Mouse (Mus musculus): ENCODE results near the gene Pim2. TPM values are rescaled to one million over a fixed set of nuclear protein-coding genes. Genes with fewer than 3 reads are reported as not detected.
A peak's percentile ranks its signal among the peaks of the same experiment; 100 is the strongest.

The Pim2 gene
- 10 to 100 TPM; 33.6 to 41.9 TPM for polyA plus RNA-seq (2017; shearing (Covaris generic))

DNA sequence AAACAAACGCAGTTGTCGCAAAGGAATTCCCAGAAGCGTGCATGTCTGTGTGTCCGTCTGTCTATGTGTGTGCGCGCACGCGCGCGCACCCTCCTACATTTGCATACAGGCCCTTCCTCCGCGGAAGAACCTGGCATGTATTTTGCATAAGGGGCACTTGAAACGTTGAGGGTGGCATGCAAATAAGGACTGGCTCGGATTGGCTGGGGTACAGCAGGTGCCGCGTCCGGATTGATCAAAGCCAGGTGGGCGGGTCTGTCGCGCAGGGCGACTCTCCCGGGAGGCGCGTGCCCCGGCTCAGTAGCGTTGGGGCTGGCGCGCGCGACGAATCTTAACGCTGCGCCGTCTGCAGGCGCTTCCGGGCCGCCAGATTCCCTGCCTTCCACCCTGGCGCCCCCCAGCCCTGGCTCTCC is at the start of gene Pim2:
Gene Pim2 (plus strand): TSS at position 256 of the 413 bp plus-strand sequence.
- peak; percentile 96 for ATAC-seq

DNA sequence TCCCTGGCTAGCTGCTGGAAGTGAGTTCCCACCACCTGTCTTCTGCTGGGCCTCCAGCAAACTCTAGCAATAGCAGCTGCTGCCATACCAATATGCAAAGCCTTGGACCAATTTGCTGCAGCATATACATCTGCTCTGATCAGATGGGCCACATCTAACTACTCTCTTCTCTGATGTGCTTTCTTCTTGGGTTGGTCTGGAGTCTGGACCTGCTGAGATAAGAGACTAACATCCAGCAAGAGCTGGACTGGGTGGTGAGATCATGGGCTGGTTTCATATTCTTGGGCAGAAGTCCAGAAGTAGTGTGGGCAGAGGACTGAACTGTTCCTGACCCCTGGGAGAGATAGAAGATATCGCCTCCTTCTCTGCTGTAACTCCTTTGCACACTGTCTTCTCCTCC is 40.9 kb upstream of the Pim2 start:
- ATAC-seq: no peak

DNA sequence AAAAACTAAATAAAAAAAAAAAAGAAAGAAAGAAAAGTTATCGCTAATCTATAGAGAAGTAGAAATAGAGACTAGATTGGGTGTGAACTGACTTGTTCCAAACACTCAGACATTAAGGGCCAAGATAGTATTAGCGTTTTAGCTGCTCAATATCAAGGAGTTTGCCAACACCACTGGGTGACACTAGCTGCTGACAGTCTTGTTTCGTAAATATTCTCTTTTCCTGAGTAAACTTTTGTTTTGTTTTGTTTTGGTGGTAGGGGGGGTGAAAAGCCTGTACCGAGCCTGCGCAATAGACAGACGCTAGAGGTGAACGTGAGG is 37.3 kb upstream of the Pim2 start:
- ATAC-seq: no peak

DNA sequence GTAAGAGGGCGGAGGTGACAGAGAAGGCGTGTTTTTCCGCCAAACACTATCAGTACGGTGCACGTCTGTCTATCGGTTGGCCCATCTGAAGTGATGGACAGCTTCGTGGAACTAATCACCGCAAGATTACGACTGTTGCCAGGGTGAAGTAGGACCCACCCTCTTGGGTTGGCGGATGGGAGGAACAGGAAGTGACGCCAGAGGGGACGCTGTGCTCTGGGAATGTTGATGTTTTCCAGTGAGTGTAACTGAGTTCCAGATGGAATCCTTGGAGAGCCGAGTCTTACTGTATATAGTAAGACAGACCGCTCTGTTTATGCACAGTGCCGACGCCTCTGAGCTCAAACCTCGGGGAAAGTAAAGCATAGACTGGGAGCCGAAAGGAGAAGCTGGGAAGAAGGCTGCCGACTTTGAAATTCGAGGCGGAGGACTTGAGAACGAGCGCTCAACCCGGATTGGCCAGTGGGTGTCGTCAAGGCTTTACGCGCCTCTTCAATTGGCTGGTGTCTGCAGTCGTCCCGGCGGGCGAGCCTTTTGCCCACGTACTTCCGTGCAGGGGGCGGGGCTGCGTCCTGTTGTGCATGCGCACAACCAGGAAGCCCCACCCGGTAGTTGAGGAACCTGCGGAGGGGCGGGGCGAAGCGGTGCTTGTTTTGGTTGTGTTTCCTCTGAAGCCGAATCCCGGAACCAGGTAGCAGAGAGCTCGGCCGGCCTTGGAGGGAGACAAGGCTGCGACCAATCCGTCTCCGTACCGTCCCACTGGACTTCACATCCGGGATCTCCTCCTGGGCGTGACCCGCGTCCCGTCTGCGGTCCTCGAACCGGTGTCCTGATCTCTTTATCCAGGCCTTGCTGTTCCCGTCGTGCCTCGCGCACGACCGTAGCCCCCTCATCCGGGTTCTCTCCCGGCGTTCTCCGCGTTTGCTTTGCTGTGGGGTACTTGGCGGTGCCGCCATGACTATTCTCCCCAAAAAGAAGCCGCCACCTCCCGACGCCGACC is 36.6 kb upstream of the Pim2 start, which contains the start of gene Otud5:
Gene Otud5 (plus strand): TSS at position 202 of the 1,000 bp plus-strand sequence.
- peak; percentile 87 for ATAC-seq

DNA sequence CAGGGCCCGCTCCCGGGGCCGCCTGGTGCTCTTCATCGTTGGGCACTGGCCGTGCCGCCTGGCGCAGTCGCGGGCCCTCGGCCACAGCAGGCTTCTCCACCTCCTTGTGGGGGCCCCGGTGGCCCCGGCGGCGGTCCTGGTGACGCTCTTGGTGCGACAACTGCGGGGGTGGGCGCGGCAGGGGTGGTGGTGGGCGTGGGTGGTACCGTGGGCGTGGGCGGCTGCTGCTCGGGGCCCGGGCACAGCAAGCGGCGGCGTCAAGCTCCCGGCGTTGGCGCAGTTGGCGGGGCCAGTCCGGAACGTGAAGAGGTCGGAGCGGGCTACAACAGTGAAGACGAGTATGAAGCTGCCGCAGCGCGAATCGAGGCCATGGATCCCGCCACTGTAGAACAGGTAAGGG is 35.7 kb upstream of the Pim2 start:
- ATAC-seq: no peak

DNA sequence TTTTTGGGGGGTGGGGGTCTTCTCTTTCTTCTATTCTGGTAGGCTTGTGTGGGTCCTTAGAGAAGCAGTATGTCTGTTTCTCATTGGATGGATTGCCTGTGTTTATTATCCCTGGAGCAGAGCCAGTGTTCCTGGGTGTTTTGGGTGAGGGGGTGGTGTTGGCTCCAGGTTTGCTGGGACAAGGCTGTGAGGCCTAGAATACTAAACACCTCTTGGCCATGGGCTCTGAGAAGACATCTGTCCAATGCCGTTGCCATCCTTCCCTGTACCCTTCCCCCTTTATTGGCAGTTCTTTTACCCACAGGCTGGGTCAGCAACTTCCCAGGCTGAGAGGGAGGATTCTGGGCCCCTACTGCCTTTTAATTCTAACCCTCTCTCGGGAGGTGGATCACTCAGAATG is 30.2 kb upstream of the Pim2 start:
- ATAC-seq: no peak

DNA sequence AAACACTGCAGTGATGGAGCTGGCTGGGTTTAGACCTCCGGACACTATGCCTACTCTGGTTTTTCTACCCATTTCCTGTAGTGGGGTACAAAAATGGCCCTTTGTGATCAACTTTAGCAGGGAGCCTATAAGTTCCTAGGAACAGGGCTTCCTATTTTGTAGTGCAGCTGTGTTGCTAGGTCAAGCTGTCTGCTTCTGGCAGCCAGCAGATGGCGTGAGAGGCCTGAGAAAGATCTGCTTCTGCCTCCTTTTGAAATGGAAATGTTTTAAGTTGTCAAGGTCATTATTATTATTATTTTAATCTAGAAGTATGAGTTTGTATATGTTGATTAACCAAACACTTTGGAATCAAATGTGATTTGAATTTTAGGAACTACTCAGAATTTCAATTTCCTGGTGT is 23.5 kb upstream of the Pim2 start:
- ATAC-seq: peak; percentile 58

DNA sequence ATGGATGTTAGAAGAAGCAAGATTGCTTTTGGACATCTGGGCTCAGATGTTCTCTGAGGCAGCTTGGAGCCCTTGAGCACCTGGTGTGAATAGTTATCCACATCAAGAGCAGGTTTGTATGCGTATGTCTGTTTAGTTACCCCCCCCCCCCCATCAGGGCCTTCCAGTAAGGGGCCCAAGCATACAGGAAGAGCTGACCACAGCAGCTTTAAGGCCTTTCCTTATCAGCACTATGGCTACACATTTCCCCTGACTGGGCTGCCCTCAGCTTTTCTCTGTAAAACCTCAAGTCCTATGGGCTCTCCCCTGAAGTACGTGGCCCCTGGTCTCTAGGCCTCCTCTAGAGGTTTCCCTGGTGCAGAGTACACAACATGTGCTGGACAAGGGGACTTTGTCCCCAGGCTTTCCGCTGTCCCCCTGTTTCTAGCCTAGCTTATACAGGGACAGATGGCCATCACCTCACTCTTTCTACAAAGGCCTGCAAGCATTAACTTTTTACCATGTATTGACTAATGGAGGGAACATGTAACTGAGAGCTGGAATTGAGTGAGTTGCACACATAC is 18.8 kb upstream of the Pim2 start:
- no peak for ATAC-seq

DNA sequence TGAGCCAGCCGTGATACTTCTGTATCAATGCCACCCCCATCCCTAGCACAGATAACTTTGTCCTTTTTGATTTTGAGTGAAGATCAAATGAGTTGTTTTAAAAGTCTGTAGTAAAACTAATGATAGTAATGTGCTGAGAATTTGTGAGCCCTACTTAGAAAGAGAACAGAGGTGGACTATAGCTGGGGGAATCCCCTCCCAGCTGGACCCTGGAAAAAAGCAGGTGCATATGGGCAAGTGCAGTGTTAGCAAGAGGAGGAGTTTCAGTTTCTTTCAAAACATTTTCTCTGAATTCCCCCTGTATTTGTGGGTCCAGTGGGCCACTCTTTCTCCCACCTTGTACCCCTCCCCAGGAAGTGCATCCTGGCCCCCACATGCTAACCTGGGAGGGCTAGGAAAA is 14.9 kb upstream of the Pim2 start:
- ATAC-seq: no peak

DNA sequence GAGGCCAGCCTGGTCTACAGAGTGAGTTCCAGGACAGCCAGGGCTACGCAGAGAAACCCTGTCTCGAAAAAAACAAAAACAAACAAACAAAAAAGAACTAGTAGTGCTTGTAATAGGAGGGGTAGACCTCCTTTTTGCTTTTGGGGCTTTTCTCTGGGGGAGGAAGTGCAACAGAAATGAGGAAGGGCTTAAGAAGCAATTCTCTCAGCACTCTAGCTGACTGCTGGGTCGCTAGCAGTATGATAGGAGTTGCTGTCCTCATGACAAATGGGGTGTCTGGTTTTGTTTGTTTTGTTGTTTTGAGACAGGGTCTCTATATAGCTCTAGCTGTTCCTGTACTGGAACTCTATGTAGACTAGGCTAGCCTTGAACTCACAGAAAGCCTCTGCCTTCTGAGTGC is 13.5 kb upstream of the Pim2 start:
- no peak for ATAC-seq

DNA sequence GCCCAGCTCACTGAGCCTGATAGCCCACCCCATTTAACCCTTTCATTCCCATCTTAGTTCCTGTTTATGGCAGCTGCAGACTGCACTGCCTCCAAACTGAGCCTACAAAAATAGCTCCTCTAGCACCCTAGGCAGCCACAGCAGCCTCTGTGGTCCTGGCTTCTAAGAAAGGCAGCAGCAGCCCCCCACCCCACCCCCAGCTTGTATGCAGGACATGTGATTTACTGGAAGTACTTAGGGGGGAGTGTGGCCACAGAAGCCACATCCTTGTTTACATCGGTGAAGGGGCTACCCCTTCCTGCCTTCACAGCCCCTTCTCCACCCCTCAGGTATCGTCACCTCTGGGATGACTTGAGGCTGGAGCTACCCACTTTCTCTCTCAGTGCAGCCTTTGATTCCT is 12.7 kb upstream of the Pim2 start:
- ATAC-seq: peak; percentile 84

DNA sequence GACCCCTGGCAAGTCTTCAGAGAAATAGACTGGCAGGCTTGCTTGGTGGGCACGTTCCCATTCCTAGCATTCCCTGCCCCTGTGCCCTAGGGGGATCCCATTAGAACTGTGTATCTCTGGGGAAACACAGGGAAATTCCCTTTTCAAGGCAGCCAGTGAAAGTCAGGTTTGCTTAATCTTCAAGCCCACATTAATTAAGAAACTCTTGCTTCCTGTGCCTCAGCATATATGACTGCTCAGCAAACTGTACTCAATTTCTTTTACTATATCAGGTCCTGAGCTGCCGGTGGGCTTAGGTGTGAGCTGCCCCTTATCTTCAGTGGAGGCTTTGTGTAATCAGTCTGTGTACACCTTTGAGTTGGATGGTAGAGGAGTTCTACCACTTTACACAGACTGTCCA is 12.3 kb upstream of the Pim2 start:
- ATAC-seq: peak; percentile 69

DNA sequence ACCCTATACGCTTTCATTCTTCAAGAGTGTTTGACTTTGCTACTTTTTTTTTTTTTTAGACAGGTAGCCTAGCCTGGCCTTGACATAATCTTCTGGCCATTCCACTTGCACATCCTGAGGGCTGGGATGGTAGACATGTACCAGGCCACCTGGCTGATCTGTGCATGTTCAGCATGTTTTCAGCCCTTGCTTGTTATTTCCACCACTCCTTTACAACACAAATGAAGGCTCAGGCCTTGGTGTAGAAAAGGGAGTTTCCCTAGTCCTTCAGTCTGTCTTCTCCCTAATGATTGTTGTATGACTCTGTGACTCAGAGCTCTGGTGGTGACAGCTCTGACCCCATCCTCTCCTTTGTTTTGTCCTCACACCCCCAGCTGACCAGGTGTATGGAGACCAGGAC is 10.9 kb upstream of the Pim2 start:
- ATAC-seq: no peak

DNA sequence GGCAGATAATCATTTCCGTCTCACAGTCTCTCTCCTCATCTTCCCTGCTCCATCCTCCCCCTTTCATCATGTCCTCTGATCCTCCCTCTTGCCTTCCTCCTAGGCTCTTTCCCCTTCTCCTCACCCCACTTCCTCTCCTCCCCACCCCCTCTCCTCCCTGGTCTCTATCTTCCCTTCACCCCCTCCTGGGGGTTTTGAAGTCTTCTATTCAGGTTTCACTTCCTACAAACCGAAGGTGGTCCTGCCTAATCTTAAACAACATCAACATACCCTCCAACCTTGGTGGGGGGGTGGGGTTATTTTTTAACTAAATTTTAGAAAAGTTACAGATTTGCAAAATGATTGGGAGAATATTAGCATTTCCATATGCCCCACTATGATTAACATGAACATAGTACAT is 9.6 kb upstream of the Pim2 start:
- ATAC-seq: no peak

DNA sequence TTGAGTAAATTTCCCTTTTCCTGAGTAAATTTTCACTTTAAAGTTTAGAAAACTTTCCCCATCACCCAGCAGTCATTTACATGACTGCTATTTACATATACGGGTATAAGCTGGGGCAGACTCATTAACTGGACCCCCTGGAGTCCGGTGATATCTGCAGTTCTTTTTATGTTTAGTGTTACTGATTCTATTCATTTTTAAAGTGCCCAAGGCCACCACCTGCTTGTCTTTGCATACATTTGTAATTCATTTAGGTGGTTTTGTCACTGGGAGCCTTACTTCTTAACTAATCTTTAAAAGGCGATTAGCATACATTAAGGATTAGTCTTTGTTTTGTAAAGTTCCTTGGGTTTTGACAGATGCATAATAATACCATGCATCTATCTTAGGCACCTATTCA is 8.2 kb upstream of the Pim2 start:
- no peak for ATAC-seq

DNA sequence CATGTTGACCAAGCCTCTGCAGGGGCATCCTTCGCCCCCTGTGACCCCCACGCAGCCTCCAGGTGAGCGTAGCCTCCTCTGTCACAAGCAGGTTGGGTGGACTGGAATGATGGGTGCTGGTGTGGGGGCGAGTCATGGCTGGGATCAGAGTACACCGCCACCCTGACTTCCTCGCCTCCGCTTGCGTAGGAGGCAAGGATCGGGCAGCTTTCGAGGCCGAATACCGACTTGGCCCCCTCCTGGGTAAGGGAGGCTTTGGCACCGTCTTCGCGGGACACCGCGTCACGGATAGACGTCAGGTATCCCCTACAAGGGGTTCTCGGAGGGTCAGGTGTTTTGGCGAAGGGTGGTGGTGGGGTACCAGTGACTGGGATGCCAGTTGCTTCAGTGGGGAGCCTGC is 433 bp downstream of the Pim2 start:
- ATAC-seq: peak; percentile 2

DNA sequence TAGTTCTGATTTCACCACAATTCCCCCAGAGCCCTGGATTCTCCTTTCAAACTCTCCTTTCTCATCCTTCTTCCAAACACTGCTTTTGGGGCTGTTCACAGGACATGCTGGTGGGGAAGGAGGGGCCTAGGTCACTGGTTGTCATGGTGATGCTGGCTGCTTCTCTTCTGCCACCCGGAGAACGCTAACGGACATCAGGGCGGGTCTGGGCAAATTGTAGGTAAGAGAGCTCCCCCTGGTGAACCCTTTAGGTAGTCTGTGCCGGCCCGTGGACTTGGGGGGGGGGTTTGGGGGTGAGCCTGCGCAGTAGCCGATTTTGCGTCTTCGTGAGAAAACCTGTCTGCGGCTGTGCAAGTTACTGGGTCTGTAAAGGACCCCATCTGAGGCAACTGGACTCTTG is 1.8 kb downstream of the Pim2 start:
- ATAC-seq: peak; percentile 28

DNA sequence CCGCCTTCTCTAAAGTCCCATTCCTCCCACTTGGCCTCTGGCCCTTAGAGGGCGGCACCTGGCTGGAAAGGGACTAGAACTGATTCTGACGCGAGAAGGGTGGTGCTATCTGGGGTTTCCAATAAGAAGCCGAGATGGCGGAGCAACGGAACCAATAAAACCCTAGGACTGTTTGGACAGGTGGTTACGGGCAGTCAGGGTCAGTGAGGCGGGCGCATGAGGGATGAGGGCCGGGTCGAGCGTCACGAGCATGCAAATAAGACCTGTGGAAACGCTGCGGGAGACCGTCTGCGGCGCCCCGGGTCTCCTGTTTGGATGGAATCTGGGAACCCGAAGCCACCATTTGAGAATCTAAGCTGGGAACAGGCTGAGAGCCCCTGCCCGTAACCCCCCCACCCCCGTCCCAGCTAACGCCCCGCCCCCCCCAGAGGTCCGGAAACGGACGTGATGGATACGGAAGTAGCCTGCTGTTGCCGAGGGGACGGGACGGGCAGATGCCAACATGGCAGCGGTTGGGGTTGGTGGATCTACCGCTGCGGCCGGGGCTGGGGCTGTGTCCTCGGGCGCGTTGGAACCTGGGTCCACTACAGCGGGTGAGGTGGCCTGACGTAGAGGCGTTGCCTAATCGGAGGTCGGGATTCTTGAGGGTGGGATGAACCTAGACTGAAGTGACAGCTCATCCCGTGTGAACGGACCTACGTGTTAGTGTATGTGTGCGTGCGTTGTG is 5.9 kb downstream of the Pim2 start, which contains the start of gene Slc35a2:
Gene Slc35a2 (plus strand): TSS at position 188 of the 727 bp plus-strand sequence.
- ATAC-seq: peak; percentile 76

DNA sequence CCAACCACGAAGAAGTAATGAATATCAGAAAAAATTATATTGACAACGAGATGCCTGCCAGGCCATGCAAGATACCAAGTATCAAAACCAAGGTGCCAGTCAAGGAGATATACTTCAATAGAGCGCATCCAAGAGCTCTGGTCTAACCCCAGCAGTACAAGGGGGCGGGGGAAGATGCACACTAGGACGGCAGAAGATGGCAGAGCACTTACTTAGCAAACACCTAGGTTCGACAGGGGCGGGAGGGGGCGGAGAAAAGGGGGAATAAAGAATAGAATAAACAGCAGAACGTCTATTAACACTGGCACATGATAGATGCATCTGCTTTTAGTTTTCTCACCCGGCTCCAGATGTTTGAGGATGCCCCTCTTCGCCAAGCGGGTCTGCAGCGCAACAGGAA is 20.1 kb downstream of the Pim2 start:
- no peak for ATAC-seq

DNA sequence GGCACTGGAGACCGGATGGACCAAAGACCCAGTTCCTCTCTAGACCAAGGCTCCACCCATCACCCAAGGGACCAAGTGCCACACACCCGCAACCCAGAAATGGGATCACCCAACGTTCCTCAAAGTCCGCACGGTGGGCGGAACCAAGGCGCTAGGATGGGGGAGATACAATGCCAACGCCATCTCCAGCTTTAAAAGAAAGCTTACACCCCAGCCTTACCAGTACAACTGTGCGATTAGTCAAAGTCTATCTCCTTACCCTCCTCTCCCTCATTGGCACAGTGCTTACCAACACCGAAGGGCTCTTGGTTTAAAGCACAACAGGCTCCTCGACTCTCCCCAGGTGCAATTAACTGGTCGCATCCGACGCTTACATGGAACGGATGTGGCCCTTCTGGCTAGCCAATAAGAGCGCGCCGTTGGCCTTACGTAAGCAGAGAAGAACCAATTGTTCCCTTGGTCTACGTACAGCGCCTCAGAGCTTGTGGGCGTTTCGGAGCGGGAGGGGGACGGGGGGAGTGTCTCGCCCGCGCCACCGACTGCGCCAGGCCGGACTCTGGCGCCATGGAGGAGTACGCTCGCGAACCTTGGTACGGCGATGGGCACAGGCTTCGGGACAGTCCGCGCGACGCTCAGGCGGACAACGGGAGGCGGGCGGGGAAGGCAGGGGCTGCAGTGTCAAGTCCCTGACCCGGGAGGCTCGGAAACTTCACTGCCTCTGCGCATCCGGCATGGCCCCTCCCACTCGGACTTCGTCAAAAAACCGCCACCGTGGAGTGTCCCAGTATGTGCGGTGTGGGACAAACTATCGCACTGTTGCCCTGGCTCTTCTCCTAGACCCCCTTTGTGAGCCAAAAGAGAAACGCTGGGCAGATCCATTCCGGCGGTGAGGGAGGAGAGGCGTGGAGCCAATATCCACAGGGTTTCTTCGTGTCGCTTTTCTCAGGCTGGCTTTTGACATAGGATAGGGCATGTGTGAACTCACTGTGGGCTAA is 21.1 kb downstream of the Pim2 start, which contains the start of the genes Pqbp1 and Timm17b:
Gene Pqbp1 (minus strand): TSS at position 390 of the 995 bp plus-strand sequence.
Gene Timm17b (plus strand): TSS at position 478 of the 995 bp plus-strand sequence.
- ATAC-seq: peak; percentile 95

DNA sequence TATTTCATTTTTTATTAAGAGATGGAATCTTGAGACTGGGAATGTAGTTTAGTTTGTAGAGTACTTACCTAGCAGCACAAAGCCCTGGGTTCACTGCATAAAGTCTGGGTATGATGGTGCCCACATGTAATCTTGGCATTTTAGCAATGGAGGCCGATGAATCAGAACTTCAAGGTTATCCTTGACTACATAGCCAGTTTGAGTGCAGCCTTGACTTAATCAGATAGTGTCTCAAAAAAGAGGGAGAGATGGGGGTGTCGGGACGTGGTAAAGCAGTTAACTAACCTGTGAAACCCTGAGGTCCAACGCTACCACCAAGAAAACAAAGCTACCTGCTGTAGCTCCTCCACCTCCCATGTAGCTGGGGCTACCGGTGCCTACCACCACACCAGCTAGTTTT is 26.4 kb downstream of the Pim2 start:
- ATAC-seq: no peak

DNA sequence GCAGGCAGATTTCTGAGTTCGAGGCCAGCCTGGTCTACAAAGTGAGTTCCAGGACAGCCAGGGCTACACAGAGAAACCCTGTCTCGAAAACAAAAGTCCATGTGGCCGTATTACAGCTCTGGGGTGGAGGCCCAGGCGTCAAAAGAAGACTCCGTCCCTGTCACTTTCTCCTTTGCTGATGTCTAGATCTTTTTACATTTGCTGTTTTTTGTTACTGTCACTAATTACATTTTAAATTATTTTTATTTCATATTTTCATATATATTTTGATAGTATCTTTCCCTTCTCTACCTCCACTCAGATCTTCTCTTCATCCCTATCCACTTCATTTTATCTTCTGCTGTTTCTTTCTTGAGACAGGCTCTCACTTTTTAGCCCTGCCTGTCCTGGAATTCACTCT is 29.7 kb downstream of the Pim2 start, which contains the start of gene Gm10491:
Gene Gm10491 (minus strand): TSS at position 101 of the 400 bp plus-strand sequence.
- no peak for ATAC-seq
